Mouse (Mus musculus) kidney, embryonic 14.5 days (tissue): ENCODE data around the gene Gnao1. TPM values are rescaled to one million over a fixed set of nuclear protein-coding genes. Genes with fewer than 3 reads are reported as not detected.

ENCODE experiments used
- ATAC-seq: fragments of 200-750 bp; cut with Nextera tagmentation; 2 replicates; pipeline ENCODE4 v1.8.0; 2017; ENCODE audit warnings: moderate number of reproducible peaks, mild to moderate bottlenecking, moderate TSS enrichment, moderate library complexity; ENCODE audit not compliant: low FRiP score, low TSS enrichment
- H3K27ac ChIP-seq: fragments of 300-500 bp; sonication (generic); 2 replicates; pipeline ENCODE4 v1.5.1; 2014; ENCODE audit warnings: low read depth, mild to moderate bottlenecking, low read length, moderate library complexity, mixed read lengths
- H3K27me3 ChIP-seq: fragments of 300-500 bp; sonication (generic); 2 replicates; pipeline ENCODE4 v1.6.1; 2014; ENCODE audit warnings: mild to moderate bottlenecking, low read length; ENCODE audit not compliant: control insufficient read depth, insufficient read depth
- H3K36me3 ChIP-seq: fragments of 300-500 bp; sonication (generic); 2 replicates; pipeline ENCODE4 v1.6.1; 2014; ENCODE audit warnings: low read length, mixed read lengths; ENCODE audit not compliant: control insufficient read depth, insufficient read depth
- H3K4me1 ChIP-seq: fragments of 300-500 bp; sonication (generic); 2 replicates; pipeline ENCODE4 v1.6.1; 2014; ENCODE audit warnings: low read length, mixed read lengths; ENCODE audit not compliant: control insufficient read depth, insufficient read depth
- H3K4me2 ChIP-seq: fragments of 300-500 bp; sonication (generic); replicated peaks from 2 replicates; pipeline ENCODE4 v1.6.1; 2014; ENCODE audit warnings: low read depth, mild to moderate bottlenecking, low read length
- H3K4me3 ChIP-seq: fragments of 300-500 bp; sonication (generic); 2 replicates; pipeline ENCODE4 v1.5.1; 2014; ENCODE audit warnings: mild to moderate bottlenecking, low read length
- H3K9ac ChIP-seq: fragments of 300-500 bp; sonication (generic); 2 replicates; pipeline ENCODE4 v1.6.1; 2014; ENCODE audit warnings: low read depth, mild to moderate bottlenecking, low read length, moderate library complexity
- H3K9me3 ChIP-seq: fragments of 300-500 bp; sonication (generic); 2 replicates; pipeline ENCODE4 v1.6.1; 2016; ENCODE audit warnings: low read length; ENCODE audit not compliant: control insufficient read depth
- WGBS: fragments of 180-500 bp; shearing (Covaris S2); extraction: QIAGEN DNeasy Blood & Tissue Kit; methylation state at CpG from one replicate; pipeline ENCODE4 v1.1.7; 2014; 5-methylcytosine and 5-hydroxymethylcytosine counted together
- polyA plus RNA-seq: library from polyadenylated mRNA; unstranded; fragments of >200 nt; fragmentation: Nextera tagmentation; extraction: Ambion mirVana; gene quantifications from 2 replicates; pipeline ENCODE4 v1.2.1, GENCODE M21; 2014

The Gnao1 gene
- polyA plus RNA-seq, 1 experiment from 2014 or later = 1.9 TPM

GRCm38 (mm10) chr8:93938193-93938592 is 128.4 kb downstream of the Gnao1 start:
- ATAC-seq = no peak
- 83% methylated on average over 3 of the region's 3 CpGs for WGBS
- no peak overlapping the region for H3K4me3 ChIP-seq
- H3K4me2 ChIP-seq = no peak overlapping the region
- H3K36me3 ChIP-seq = no peaks in the 10 kb centered on the region
- no peak overlapping the region for H3K9ac ChIP-seq
- H3K4me1 ChIP-seq = no peaks in the 10 kb centered on the region
- H3K9me3 ChIP-seq = no peaks in the 10 kb centered on the region
- H3K27me3 ChIP-seq = no peaks in the 10 kb centered on the region
- H3K27ac ChIP-seq = no peak overlapping the region

- Histone ChIP-seq H3K36me3 (no peaks in the 10 kb centered on the region), H3K4me1 (no peaks in the 10 kb centered on the region), H3K9ac (no peak overlapping the region), H3K9me3 (no peaks in the 10 kb centered on the region), H3K4me2 (no peak overlapping the region), H3K27ac (no peak overlapping the region), H3K4me3 (no peak overlapping the region), H3K27me3 (no peaks in the 10 kb centered on the region)
- ATAC-seq = no peak
- WGBS = 46% methylated on average over 11 of the region's 11 CpGs
Observed at GRCm38 (mm10) chr8:93940542-93941423, 131.0 kb downstream of the Gnao1 start.

GRCm38 (mm10) chr8:93941636-93942054 is 131.9 kb downstream of the Gnao1 start:
- no peaks in the 10 kb centered on the region for H3K27me3 ChIP-seq
- WGBS = 72% methylated on average over 4 of the region's 4 CpGs
- H3K4me3 ChIP-seq = no peak overlapping the region
- H3K4me2 ChIP-seq = no peak overlapping the region
- H3K4me1 ChIP-seq = no peaks in the 10 kb centered on the region
- H3K9me3 ChIP-seq = no peaks in the 10 kb centered on the region
- H3K27ac ChIP-seq = no peak overlapping the region
- H3K9ac ChIP-seq = no peak overlapping the region
- no peaks in the 10 kb centered on the region for H3K36me3 ChIP-seq
- ATAC-seq = no peak

- no peaks in the 10 kb centered on the region for H3K4me1 ChIP-seq
- no peak overlapping the region for H3K4me3 ChIP-seq
- no peak overlapping the region for H3K4me2 ChIP-seq
- WGBS = 53% methylated on average over 4 of the region's 4 CpGs
- H3K27ac ChIP-seq = no peak overlapping the region
- H3K9ac ChIP-seq = no peak overlapping the region
- no peaks in the 10 kb centered on the region for H3K9me3 ChIP-seq
- no peaks in the 10 kb centered on the region for H3K36me3 ChIP-seq
- no peak for ATAC-seq
- H3K27me3 ChIP-seq = no peaks in the 10 kb centered on the region
Observed at GRCm38 (mm10) chr8:93945781-93946180, 136.0 kb downstream of the Gnao1 start.

- H3K36me3 ChIP-seq = no peaks in the 10 kb centered on the region
- H3K27me3 ChIP-seq = no peaks in the 10 kb centered on the region
- H3K4me2 ChIP-seq = no peak overlapping the region
- ATAC-seq = no peak
- no peaks in the 10 kb centered on the region for H3K4me1 ChIP-seq
- H3K27ac ChIP-seq = no peak overlapping the region
- 100% methylated on average over 1 of the region's 1 CpGs for WGBS
- no peaks in the 10 kb centered on the region for H3K9me3 ChIP-seq
- H3K9ac ChIP-seq = no peak overlapping the region
- H3K4me3 ChIP-seq = no peak overlapping the region
Observed at GRCm38 (mm10) chr8:93946397-93946796, 136.6 kb downstream of the Gnao1 start.

GRCm38 (mm10) chr8:93950133-93950532 is 140.4 kb downstream of the Gnao1 start:
- ATAC-seq = no peak
- H3K4me1 ChIP-seq = no peaks in the 10 kb centered on the region
- H3K4me3 ChIP-seq = no peak overlapping the region
- no peak overlapping the region for H3K9ac ChIP-seq
- H3K4me2 ChIP-seq = no peak overlapping the region
- H3K27me3 ChIP-seq = no peaks in the 10 kb centered on the region
- H3K27ac ChIP-seq = no peak overlapping the region
- no peaks in the 10 kb centered on the region for H3K36me3 ChIP-seq
- 82% methylated on average over 14 of the region's 14 CpGs for WGBS
- H3K9me3 ChIP-seq = no peaks in the 10 kb centered on the region

- Histone ChIP-seq H3K9me3 (no peaks in the 10 kb centered on the region), H3K27ac (no peak overlapping the region), H3K27me3 (no peaks in the 10 kb centered on the region), H3K4me2 (no peak overlapping the region), H3K4me3 (no peak overlapping the region), H3K36me3 (no peaks in the 10 kb centered on the region; the same call in 1 of the 2 replicates), H3K4me1 (no peaks in the 10 kb centered on the region), H3K9ac (no peak overlapping the region)
- WGBS = 90% methylated on average over 9 of the region's 9 CpGs
- no peak for ATAC-seq
Observed at GRCm38 (mm10) chr8:93952511-93952910, 142.7 kb downstream of the Gnao1 start.

GRCm38 (mm10) chr8:93958402-93958801 is 148.6 kb downstream of the Gnao1 start:
- H3K4me3 ChIP-seq = no peak overlapping the region
- H3K9ac ChIP-seq = no peak overlapping the region
- H3K4me2 ChIP-seq = no peak overlapping the region
- 88% methylated on average over 9 of the region's 9 CpGs for WGBS
- no peaks in the 10 kb centered on the region for H3K9me3 ChIP-seq
- H3K27me3 ChIP-seq = no peaks in the 10 kb centered on the region
- ATAC-seq = no peak
- no peaks in the 10 kb centered on the region for H3K4me1 ChIP-seq
- H3K27ac ChIP-seq = no peak overlapping the region
- no peaks in the 10 kb centered on the region; the same call in 1 of the 2 replicates for H3K36me3 ChIP-seq

- Histone ChIP-seq H3K9me3 (no peaks in the 10 kb centered on the region), H3K4me2 (no peak overlapping the region), H3K36me3 (no peaks in the 10 kb centered on the region; the same call in 1 of the 2 replicates), H3K27me3 (no peaks in the 10 kb centered on the region), H3K4me3 (no peak overlapping the region), H3K27ac (no peak overlapping the region), H3K4me1 (no peaks in the 10 kb centered on the region), H3K9ac (no peak overlapping the region)
- WGBS = 89% methylated on average over 6 of the region's 6 CpGs
- ATAC-seq = no peak
Observed at GRCm38 (mm10) chr8:93960909-93961308, 151.1 kb downstream of the Gnao1 start.
